Mouse (Mus musculus): ENCODE results near the gene Mmp25.
"Not testable (repeated sequence)": the region's sequence is repeated elsewhere in the genome, so short reads cannot be mapped to it uniquely, and the experiment has no call there.

Mmp25 gene

DNA sequence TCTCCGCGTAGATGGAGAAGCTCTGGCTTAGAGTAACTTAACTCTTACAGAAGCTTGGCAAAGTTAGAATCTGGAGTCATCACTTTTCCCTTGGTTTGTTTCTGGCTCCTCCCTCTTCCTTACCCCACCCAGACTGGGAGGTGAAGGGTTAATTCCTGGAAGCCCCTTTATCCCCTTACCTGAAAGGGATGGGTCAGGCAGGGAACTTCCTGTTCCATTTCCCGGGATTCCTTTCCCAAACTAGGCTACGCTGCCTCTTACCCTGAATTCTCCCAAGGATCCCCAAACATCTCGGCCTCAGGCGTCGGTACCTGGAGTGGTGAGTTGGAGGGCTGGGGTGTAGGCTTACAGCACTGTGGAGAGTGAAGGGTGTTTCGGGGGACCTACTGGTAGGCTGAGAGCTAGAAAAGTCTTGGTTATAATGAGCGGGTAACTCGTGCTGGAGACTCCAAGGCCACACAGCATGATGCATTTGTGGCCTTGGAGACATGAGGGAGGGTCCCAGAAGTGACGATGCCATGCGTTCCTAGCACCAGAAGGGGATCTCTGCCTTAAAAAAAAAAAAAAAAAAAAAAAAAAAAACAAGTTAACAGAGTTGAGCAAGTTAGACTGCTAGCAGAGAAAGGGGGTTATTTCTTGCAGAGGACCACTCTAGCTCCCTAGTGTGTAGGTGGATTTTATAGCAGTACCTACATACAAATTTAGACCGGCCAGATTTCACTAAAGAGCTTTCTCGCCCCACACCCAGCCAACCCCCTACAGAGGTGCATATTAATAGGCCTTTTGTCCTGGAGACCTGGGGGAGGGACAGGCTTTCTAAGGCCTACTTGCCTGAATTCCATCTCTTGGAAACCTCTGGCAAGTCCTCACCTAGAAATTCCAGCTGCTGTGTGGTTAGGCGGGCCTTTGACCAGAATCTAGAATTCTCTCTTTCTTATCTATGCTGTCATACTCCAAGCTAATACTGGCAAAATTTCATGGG, 44.1 kb downstream of the Mmp25 start, which contains the start of gene Zscan10:
Zscan10 (plus strand) TSS at position 216 of the 982 bp plus-strand sequence.
- DNase-seq (ENCODE audit: low spot score in 2 of 2): no peak

DNA sequence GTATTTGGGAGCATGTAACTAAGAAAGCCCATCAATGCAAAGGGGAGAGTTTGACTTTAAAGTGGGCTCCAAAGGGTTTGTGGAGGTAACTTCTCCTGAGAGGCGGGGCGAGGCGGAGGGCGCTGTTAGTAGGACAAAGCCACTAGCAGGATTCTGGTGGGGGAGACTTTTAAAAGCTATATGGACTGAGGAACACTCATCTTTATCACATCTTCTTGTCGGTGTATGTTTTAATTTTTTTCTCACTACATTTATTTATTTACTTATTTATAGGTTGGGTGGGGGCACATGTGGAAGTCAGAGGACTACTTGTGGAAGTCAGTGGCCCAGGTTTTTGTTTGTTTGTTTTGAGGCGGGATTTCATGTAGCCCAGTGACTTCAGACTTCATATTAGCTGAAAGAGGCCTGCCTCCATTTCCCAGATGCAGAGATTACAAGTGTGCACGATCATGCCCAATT, 45.4 kb downstream of the Mmp25 start:
- peak in 1 of 2 experiments; percentile 8 for DNase-seq (ENCODE audit: low spot score in 2 of 2)

DNA sequence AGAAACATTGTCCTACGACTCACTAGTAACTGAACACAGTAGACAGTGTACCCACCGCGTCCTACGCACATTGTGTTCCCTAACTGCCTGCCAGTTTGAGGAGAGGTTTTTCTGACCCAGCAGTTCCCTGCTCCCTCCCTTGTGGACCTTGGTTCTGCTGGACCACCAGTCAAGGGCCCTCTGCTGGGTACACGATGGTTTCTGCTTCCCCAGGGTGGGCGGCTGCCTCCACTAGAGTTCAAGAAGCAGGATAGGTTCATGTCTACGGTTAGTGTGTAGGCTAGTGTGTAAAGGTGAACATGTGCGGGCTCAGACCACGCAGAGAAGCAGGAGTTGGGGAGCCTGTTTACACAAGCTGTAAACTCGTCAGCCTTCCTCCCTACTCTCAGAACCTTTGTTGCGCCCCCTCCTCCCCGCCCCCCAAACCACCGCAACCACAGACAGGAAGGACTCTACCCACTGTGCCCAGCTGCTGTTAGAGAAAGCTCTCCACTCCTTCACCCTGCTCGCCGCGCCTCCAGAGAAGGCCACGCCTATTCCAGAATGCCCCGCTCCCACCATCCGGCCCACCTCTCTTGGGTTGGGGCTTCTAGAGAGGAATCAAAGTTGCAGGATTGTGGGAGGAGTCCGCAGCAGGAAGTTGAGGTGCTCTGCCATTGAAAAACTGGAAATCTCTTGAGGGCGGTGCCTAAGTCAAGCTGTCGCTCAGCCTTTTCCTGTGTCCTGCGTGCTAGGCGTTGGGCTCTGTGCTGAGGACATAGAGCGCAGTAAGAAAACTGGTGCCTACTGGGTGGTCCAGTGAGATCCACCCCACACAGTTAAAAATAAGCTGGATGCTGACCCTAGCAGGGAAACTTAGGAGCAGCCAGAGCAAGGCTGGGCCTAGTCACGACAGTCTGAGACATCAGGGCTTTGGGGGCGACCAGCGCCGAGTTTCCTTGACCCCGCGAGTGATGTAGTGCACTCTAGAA, 46.2 kb downstream of the Mmp25 start, which contains the start of gene Zfp13:
Zfp13 (minus strand) TSS at position 906 of the 971 bp plus-strand sequence.
- DNase-seq (ENCODE audit: low spot score in 2 of 2): peak; percentile 78 to 83

DNA sequence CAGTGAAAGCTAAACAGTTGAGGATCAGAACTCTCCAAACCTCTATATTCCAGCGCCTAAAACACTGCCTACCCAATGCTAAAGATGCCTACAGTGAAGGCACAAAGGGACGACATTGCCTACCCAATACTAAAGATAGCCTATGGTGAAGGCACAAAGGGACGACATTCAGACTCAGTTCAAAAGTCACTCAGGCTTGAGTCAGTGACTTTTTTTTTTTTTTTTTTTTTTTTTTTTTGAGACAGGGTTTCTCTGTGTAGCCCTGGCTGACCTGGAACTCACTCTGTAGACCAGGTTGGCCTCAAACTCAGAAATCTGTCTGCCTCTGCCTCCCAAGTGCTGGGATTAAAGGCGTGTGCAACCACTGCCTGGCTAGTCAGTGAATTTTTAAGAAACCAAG, 49.9 kb downstream of the Mmp25 start:
- DNase-seq (ENCODE audit: low spot score in 2 of 2): not testable (repeated sequence)

DNA sequence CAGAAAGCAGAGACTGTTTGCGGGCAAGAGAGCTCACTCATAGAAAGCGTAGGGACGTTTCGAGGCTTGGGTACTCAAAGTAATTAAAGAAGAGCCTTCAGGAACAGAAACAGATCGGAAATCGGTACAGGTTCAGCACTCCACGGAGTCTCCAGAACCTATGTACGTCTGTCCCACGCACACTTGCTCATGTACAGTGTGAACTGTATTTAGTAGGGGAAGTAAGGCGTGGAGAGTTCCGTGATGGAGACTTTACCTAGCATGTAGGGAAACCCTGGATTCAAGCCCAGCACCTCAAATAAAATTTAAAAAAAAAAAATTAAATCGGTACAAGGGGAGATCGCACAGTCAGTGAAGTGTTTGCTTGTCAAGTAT, 52.2 kb downstream of the Mmp25 start:
- DNase-seq (ENCODE audit: low spot score in 2 of 2): no peak

DNA sequence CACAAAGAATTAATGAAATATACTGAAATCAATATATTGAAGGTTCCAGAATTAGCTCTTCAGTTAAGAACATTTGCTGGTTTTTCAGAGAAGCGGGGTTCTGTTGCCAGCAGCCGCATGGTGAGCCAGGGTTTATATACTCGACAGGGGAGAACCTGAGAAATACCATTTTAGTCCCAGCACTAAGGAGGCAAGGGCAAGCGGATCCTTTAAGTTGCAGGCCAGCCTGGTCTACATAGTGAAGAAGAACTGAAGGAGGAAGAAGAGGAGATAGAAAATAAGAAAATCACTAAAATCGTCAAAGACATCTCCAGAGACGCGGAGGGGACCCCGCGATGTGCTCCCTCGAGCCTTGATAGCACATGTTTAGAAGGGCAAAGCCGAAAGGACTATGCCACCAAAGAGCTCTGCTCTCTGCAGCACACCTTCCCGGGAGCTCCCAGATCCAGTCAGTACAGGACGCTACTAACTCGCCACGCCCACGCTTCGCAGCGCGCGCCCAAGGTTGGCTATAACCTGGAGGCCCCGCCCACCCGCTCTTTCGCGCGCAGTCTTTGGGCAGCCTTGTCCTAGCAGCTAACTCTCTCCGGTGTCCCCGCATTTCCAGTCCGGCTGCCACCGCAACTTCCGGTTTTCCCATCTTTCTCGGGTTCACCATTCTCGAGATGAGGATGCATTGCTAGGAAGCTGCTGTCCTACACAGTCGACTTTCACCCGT, 52.7 kb downstream of the Mmp25 start:
- peak; percentile 86 to 92 for DNase-seq (ENCODE audit: low spot score in 2 of 2)

DNA sequence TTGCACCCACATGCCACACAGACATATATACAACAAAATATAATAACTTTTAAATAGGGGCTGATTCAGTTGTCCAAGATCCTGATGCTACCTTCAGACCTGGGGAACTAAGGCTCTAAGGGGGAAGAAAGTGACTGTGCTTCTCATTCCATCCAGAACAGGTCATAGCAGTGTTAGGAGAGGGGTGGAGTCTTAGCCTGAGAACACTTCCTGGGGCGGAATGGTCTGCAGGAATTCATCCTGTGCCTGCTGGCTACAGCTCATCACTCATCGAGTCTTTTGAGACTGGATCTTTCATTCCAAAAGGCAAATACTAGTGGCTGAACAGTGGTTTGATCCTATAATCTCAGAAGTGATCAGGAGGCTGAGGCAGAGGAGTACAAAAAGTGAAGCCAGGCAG, 57.8 kb downstream of the Mmp25 start:
- DNase-seq (ENCODE audit: low spot score in 2 of 2): no peak

DNA sequence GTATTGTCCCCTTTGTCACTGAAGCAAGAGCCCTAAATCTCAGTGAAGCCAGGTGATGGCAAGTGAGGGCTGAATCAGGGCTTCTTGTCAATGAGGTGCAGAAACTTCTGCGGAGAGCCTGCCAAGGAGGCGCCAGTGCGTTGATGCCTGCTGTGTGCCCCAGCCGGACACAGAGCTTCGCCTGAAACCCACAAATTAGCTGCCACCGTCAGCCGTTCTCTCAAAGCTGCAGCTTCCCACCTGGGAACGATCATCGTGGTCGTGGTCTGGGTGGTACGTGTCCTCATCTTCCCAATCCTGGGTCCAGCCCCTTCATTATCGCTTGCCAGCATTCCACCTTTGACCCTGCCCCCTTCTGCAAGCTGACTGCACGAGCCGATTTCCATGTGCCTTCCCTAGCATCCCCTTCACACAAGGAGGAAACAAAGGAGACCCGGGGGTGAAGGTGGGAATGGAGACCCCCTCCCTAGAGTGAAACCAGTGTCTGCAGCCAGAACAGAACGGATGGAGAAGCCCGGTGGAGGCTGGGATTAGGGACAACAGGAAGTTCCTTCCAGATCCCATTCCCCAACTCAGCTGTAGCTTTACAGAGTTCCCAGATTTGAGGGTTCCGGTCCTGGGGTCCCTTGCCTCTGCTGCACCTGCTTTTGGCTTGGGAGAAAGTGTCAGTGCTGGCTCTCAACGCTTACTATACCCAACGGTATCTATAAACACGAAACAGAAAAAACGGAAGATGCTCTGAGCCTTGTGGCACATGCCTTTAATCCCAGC, 59.2 kb downstream of the Mmp25 start:
- peak in 1 of 2 experiments; percentile 26 for DNase-seq (ENCODE audit: low spot score in 2 of 2)

DNA sequence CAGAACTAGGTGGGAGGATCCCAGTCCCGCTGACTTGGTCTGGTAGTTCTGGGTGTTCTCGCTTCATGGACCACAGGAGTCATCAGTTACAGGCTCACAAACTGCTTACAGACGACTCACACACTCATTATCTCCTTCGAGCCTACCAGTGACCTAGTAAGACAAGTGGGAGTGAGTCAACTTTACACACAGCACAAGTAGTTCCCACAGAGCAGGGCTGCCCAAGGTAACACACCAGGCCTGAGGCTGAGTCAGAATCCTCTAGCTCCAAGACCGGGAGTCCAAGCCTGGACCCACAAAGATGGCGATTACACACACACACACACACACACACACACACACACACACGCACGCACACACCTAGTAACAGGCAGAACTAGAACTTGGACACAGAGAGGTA, 60.3 kb downstream of the Mmp25 start:
- no peak for DNase-seq (ENCODE audit: low spot score in 2 of 2)

Measured in urinary bladder, adult 18-20 months (tissue).